Mouse (Mus musculus) gastrocnemius, adult 18-20 months (tissue): ENCODE results near the gene B4galnt1. TPM values are rescaled to one million over a fixed set of nuclear protein-coding genes. Genes with fewer than 3 reads are reported as not detected.

Source experiments
- DNase-seq: peaks from one replicate; pipeline ENCODE4 v3.0.0; 2021; ENCODE audit warnings: low spot score
- total RNA-seq, 2 experiments: library from RNA; stranded (reverse); gene quantifications; 2 replicates each; pipeline ENCODE4 v1.2.3; 2021

Gene B4galnt1
- total RNA-seq, 2 experiments from 2014 or later: 0.39 to 0.93 TPM

GRCm38 (mm10) chr10:127170002-127170401, 5.0 kb downstream of the B4galnt1 start:
- DNase-seq: no peak

- DNase-seq: peak; percentile 60
Observed at GRCm38 (mm10) chr10:127170837-127171272, 5.8 kb downstream of the B4galnt1 start.

- no peak for DNase-seq
Observed at GRCm38 (mm10) chr10:127171631-127172200, 6.7 kb downstream of the B4galnt1 start.

- DNase-seq: no peak
Observed at GRCm38 (mm10) chr10:127173148-127174065, 8.4 kb downstream of the B4galnt1 start.

GRCm38 (mm10) chr10:127174170-127174569, 9.1 kb downstream of the B4galnt1 start:
- DNase-seq: no peak

GRCm38 (mm10) chr10:127176228-127176627, 11.2 kb downstream of the B4galnt1 start:
- DNase-seq: no peak

- DNase-seq: no peak
Observed at GRCm38 (mm10) chr10:127176756-127177155, 11.7 kb downstream of the B4galnt1 start.

- no peak for DNase-seq
Observed at GRCm38 (mm10) chr10:127177235-127177634, 12.2 kb downstream of the B4galnt1 start.

- peak; percentile 81 for DNase-seq
Observed at GRCm38 (mm10) chr10:127177719-127178118, 12.7 kb downstream of the B4galnt1 start.

- no peak for DNase-seq
Observed at GRCm38 (mm10) chr10:127178286-127179027, 13.4 kb downstream of the B4galnt1 start.

- DNase-seq: no peak
Observed at GRCm38 (mm10) chr10:127179871-127180694, 15.1 kb downstream of the B4galnt1 start, which contains the start of gene Slc26a10. TSS of gene Slc26a10 (minus strand) at chr10:127180645.

GRCm38 (mm10) chr10:127180695-127181047, 15.6 kb downstream of the B4galnt1 start:
- no peak for DNase-seq

GRCm38 (mm10) chr10:127181566-127181965, 16.5 kb downstream of the B4galnt1 start:
- DNase-seq: no peak

- DNase-seq: no peak
Observed at GRCm38 (mm10) chr10:127182624-127183023, 17.6 kb downstream of the B4galnt1 start.

GRCm38 (mm10) chr10:127183759-127184158, 18.7 kb downstream of the B4galnt1 start:
- no peak for DNase-seq

GRCm38 (mm10) chr10:127185101-127185500, 20.1 kb downstream of the B4galnt1 start:
- DNase-seq: no peak

GRCm38 (mm10) chr10:127185506-127185905, 20.5 kb downstream of the B4galnt1 start:
- no peak for DNase-seq

- DNase-seq: no peak
Observed at GRCm38 (mm10) chr10:127186451-127186850, 21.4 kb downstream of the B4galnt1 start.

GRCm38 (mm10) chr10:127187371-127188078, 22.5 kb downstream of the B4galnt1 start:
- no peak for DNase-seq

GRCm38 (mm10) chr10:127188079-127188453, 23.0 kb downstream of the B4galnt1 start:
- no peak for DNase-seq
